Mouse (Mus musculus): ENCODE data around the gene Cdh23.

GRCm38 (mm10) chr10:60353241-60354002 lies 342.9 kb downstream of the Cdh23 start:
- TF ChIP-seq CTCF (IDR thresholded peaks at IDR 0.05; ENCODE audit: control insufficient read depth, insufficient read depth, insufficient read length), result no peak
- no peak for TF ChIP-seq MYOG (IDR thresholded peaks at IDR 0.05; ENCODE audit: control insufficient read depth, extremely low read depth, insufficient read length)
- no peak for TF ChIP-seq MAX (IDR thresholded peaks at IDR 0.05)

Measured in C2C12 (cell line).